Mouse (Mus musculus) small intestine, adult 2 months (tissue): ENCODE results near the gene Cpsf3. TPM values are rescaled to one million over a fixed set of nuclear protein-coding genes. Genes with fewer than 3 reads are reported as not detected.

Source experiments
- H3K27ac ChIP-seq: fragments of 200-500 bp; 2 replicates; pipeline ENCODE4 v1.5.1; 2012; ENCODE audit warnings: low read depth, low read length, control low read depth, inconsistent platforms; ENCODE audit not compliant: insufficient read depth
- H3K27me3 ChIP-seq: fragments of 200-500 bp; 2 replicates; pipeline ENCODE4 v1.6.1; 2012; ENCODE audit warnings: mild to moderate bottlenecking, moderate library complexity, low read length, inconsistent platforms; ENCODE audit not compliant: control insufficient read depth, insufficient read depth
- H3K36me3 ChIP-seq: fragments of 200-500 bp; 2 replicates; pipeline ENCODE4 v1.6.1; 2012; ENCODE audit warnings: mild to moderate bottlenecking, low read length, control low read depth, inconsistent platforms; ENCODE audit not compliant: control insufficient read depth, insufficient read depth
- H3K4me1 ChIP-seq: fragments of 200-500 bp; 2 replicates; pipeline ENCODE4 v1.6.1; 2012; ENCODE audit warnings: low read length, inconsistent platforms, mixed read lengths; ENCODE audit not compliant: control insufficient read depth, insufficient read depth, insufficient read length
- H3K4me3 ChIP-seq: fragments of 200-500 bp; 2 replicates; pipeline ENCODE4 v1.5.1; 2012; ENCODE audit warnings: low read depth, mild to moderate bottlenecking, control low read depth, inconsistent platforms, low read length, moderate library complexity
- CTCF ChIP-seq: fragments of 200-500 bp; IDR thresholded peaks from 2 replicates; pipeline ENCODE4 v1.5.1; 2012; ENCODE audit warnings: low read depth, mild to moderate bottlenecking, control low read depth, inconsistent platforms, low read length, moderate library complexity, mixed read lengths; ENCODE audit not compliant: insufficient replicate concordance, insufficient read length; ENCODE audit errors: extremely low read depth
- POLR2A ChIP-seq: fragments of 200-500 bp; IDR thresholded peaks from 2 replicates; pipeline ENCODE4 v1.6.1; 2012; ENCODE audit warnings: low read depth, mild to moderate bottlenecking, control low read depth, inconsistent platforms, low read length, moderate library complexity
- WGBS: fragments of 180-500 bp; shearing (Covaris S2); methylation state at CpG from one replicate; pipeline ENCODE4 v1.1.7; 2018; 5-methylcytosine and 5-hydroxymethylcytosine counted together
- polyA plus RNA-seq: library from polyadenylated mRNA; depleted of rRNA; stranded (reverse); fragments of >200 nt; gene quantifications from 2 replicates; pipeline ENCODE4 v1.2.3, GENCODE M21; 2012

The Cpsf3 gene
- polyA plus RNA-seq, 1 experiment, result 9.9 TPM

GRCm38 (mm10) chr12:21315923-21316868 lies 31.0 kb downstream of the Cpsf3 start, which contains the start of gene Iah1:
Gene Iah1, plus strand, starts transcription at chr12:21316389.
- Histone ChIP-seq H3K4me3 (peak within 1 kb of the TSS; percentile 99), H3K36me3 (peaks cover 27% of the 10 kb centered on the region), H3K4me1 (peaks cover 2% of the 10 kb centered on the region; the same call in 1 of the 2 replicates), H3K27ac (peak within 1 kb of the TSS; percentile 99), H3K27me3 (no peaks in the 10 kb centered on the region)
- WGBS, result 2% methylated on average over 59 of the region's 59 CpGs
- peak; percentile 68 for TF ChIP-seq POLR2A
- no peak for TF ChIP-seq CTCF

- WGBS, result 9% methylated on average over 7 of the region's 7 CpGs
- H3K4me3 ChIP-seq, result no peak overlapping the region; the same call in 1 of the 2 replicates
- TF ChIP-seq POLR2A (no peak), CTCF (no peak)
- peaks cover 28% of the 10 kb centered on the region for H3K36me3 ChIP-seq
- H3K27me3 ChIP-seq, result no peaks in the 10 kb centered on the region
- H3K4me1 ChIP-seq, result peaks cover 2% of the 10 kb centered on the region; the same call in 1 of the 2 replicates
- H3K27ac ChIP-seq, result peak overlapping the region; percentile 99
Measured at GRCm38 (mm10) chr12:21316869-21317265, 31.7 kb downstream of the Cpsf3 start.

GRCm38 (mm10) chr12:21318143-21318895 lies 33.1 kb downstream of the Cpsf3 start:
- H3K27me3 ChIP-seq, result no peaks in the 10 kb centered on the region
- H3K36me3 ChIP-seq, result peaks cover 30% of the 10 kb centered on the region
- H3K27ac ChIP-seq, result no peak overlapping the region
- peaks cover 2% of the 10 kb centered on the region; the same call in 1 of the 2 replicates for H3K4me1 ChIP-seq
- H3K4me3 ChIP-seq, result no peak overlapping the region
- TF ChIP-seq CTCF, result peak; percentile 83; the same call in 1 of the 2 replicates
- TF ChIP-seq POLR2A, result no peak
- 84% methylated on average over 12 of the region's 12 CpGs for WGBS

GRCm38 (mm10) chr12:21320317-21320716 lies 35.1 kb downstream of the Cpsf3 start:
- peaks cover 35% of the 10 kb centered on the region for H3K36me3 ChIP-seq
- WGBS, result 59% methylated on average over 4 of the region's 4 CpGs
- no peak overlapping the region for H3K4me3 ChIP-seq
- no peaks in the 10 kb centered on the region for H3K27me3 ChIP-seq
- no peak overlapping the region for H3K27ac ChIP-seq
- TF ChIP-seq POLR2A (no peak), CTCF (no peak)
- H3K4me1 ChIP-seq, result peaks cover 2% of the 10 kb centered on the region; the same call in 1 of the 2 replicates

GRCm38 (mm10) chr12:21321170-21321569 lies 36.0 kb downstream of the Cpsf3 start:
- TF ChIP-seq CTCF (no peak), POLR2A (no peak)
- H3K27me3 ChIP-seq, result no peaks in the 10 kb centered on the region
- peaks cover 2% of the 10 kb centered on the region; the same call in 1 of the 2 replicates for H3K4me1 ChIP-seq
- no peak overlapping the region for H3K27ac ChIP-seq
- WGBS, result 85% methylated on average over 9 of the region's 9 CpGs
- H3K4me3 ChIP-seq, result no peak overlapping the region
- peaks cover 41% of the 10 kb centered on the region for H3K36me3 ChIP-seq

- 82% methylated on average over 4 of the region's 4 CpGs for WGBS
- Histone ChIP-seq H3K36me3 (peaks cover 48% of the 10 kb centered on the region), H3K4me3 (no peak overlapping the region), H3K27me3 (no peaks in the 10 kb centered on the region), H3K27ac (no peak overlapping the region), H3K4me1 (no peaks in the 10 kb centered on the region)
- TF ChIP-seq POLR2A (no peak), CTCF (no peak)
Measured at GRCm38 (mm10) chr12:21322296-21322695, 37.1 kb downstream of the Cpsf3 start.

- H3K4me3 ChIP-seq, result no peak overlapping the region
- no peak for TF ChIP-seq CTCF
- no peak for TF ChIP-seq POLR2A
- no peak overlapping the region for H3K27ac ChIP-seq
- no peaks in the 10 kb centered on the region for H3K27me3 ChIP-seq
- 88% methylated on average over 9 of the region's 9 CpGs for WGBS
- no peaks in the 10 kb centered on the region for H3K4me1 ChIP-seq
- H3K36me3 ChIP-seq, result peaks cover 51% of the 10 kb centered on the region
Measured at GRCm38 (mm10) chr12:21322856-21323255, 37.7 kb downstream of the Cpsf3 start.
